Mouse (Mus musculus) gastrocnemius, postnatal 36 days (tissue): Measurements from ENCODE around the gene G3bp1. TPM values are rescaled to one million over a fixed set of nuclear protein-coding genes. Genes with fewer than 3 reads are reported as not detected.
A peak's percentile ranks its signal among the peaks of the same experiment; 100 is the strongest.

ENCODE experiments used
- DNase-seq, 2 experiments: peaks; one replicate each; pipeline ENCODE4 v3.0.0; 2022
- intact Hi-C: fragments of 180-260 bp; cut with DNase I; formaldehyde crosslinking; loops from one replicate; pipeline ENCODE4 v1.15.1; 2025
- total RNA-seq, 2 experiments: library from RNA; stranded (reverse); gene quantifications; 2 replicates each; pipeline ENCODE4 v1.2.3; 2021

Gene G3bp1
- total RNA-seq, 2 experiments from 2014 or later = 46.1 to 48.5 TPM

DNA sequence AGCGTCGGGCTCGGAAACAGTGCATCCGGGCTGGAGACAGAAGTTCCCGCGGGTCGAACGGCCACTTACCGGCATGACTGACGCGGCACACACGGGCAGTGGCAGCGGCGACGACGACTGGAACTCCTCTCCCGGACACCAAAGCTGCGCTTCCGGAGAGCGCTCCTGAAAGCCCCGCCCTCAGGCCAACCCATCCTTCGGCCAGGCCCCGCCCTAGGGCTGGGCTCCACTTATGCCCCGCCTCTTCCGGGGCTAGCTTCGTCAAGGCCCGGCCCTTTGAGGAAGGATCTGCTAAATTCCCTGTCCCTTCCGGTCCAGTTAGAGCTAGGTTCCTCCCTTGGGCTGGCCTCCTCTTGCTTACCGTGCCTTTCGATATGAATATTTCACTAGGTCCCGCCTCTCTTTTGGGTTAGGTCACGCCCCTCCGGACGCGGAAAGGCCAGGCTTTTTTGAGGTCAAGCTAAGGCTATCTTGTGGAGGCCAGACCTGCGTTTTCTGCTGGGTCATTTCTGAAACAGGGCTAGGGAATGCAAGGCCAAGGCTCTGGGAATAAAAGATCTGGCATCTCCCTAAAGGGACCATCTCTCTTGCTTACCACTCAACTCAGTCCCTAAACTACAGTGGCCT, 8.4 kb upstream of the G3bp1 start, which contains the start of gene Atox1:
Gene Atox1, minus strand, starts transcription at position 221 of the 627 bp plus-strand sequence.
- intact Hi-C loops = no loop called here
- peak; percentile 91 to 93 for DNase-seq

DNA sequence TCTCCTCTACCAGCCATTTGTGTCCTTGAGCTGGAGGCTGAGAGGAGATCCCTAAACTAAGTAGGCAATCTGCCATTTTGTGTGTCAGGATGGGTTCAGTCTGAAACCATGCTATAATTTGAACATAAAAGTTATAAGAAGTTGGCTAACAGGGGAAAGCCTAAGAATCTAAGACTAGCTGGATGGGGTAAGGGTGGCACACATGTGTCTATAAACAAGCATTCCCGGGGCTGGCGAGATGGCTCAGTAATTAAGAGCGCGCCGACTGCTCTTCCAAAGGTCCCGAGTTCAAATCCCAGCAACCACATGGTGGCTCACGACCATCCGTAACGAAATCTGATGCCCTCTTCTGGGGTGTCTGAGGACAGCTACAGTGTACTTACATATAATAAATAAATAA, 7.3 kb upstream of the G3bp1 start:
- intact Hi-C loops = no loop called here

DNA sequence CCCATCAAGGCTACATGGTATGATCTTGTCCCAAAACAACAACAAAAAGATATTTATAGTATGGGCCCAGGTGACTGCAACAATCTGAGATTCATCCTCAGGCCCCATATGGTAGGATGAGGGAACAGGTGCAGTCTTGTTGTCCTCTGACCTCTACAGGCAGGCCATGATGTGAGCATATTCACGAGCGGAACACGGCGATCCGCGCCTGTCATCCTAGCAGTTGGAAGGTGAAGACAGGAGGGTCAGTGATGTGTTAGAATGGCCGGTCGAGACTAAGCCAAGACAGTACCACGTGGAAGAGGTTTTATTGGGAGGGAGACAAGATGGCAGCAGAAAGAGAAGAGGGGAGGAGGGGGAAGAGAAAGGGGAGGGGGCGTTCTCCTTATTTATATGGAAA, 4.8 kb upstream of the G3bp1 start:
- no peak for DNase-seq
- intact Hi-C loops = no loop called here

More for the DNA sequence above, 7.3 kb upstream of the G3bp1 start:
- DNase-seq = no peak

DNA sequence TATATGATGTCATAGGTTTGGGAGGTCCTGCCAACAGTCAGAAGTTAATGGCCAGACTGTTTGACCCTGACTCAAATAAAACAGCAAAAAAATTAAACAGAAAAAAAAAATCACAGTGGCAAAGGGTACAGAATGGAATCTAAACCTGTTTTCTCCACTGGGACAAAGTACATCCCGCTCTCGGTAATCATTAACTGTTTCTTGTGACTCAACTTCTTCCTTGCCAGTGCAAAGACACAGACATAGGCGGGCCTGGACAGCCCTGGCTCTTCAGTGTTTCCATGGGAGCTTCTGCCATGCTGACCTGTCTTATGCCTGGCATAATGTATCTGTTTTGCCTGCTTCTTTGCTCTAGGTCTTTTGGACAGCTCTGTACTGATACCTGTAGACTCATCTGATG, 4.3 kb upstream of the G3bp1 start:
- no peak for DNase-seq
- intact Hi-C loops = no loop called here

DNA sequence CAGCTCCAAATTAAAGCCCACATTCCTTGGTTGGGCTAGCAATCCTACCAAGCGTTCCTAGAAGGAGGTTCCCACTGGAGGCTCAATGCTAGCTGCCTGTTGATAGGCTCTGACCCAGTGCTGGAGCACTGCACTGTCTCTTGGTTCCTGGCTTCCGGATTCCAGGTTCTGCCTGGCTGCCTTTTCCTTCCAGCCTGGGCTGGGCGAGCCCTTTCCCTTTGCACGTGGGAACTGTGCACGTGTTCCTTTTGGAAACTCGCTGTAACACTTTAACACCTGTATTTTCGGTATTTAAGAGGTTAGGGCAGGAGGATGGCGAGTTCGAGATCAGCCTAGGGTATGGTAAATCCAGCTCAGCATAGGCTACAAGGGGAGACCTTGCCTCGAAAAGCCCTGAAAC, 1.5 kb upstream of the G3bp1 start:
- intact Hi-C loops = no loop called here
- DNase-seq = no peak

DNA sequence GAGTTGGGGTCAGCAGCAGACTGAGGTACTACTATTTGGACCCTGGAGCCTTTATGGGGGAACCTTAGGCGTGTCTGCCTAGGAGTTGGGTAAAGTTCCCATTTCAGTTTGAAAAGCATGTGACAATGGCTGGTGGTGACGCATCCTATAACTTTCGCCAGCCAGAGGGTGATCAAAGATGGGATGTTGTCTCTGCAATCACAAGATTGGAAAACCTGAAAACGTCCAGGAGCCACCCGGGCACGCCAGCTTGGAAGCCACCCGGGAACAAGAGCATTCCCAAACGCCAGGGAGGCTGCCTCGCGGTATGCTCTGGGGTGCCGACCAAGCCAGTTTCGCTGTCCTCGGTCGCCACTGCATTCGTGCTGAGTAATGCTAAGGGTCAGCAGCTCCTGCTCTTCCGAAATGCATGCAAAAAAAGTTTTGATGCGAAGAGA, 856 bp upstream of the G3bp1 start:
- no peak for DNase-seq
- intact Hi-C loops = no loop called here

DNA sequence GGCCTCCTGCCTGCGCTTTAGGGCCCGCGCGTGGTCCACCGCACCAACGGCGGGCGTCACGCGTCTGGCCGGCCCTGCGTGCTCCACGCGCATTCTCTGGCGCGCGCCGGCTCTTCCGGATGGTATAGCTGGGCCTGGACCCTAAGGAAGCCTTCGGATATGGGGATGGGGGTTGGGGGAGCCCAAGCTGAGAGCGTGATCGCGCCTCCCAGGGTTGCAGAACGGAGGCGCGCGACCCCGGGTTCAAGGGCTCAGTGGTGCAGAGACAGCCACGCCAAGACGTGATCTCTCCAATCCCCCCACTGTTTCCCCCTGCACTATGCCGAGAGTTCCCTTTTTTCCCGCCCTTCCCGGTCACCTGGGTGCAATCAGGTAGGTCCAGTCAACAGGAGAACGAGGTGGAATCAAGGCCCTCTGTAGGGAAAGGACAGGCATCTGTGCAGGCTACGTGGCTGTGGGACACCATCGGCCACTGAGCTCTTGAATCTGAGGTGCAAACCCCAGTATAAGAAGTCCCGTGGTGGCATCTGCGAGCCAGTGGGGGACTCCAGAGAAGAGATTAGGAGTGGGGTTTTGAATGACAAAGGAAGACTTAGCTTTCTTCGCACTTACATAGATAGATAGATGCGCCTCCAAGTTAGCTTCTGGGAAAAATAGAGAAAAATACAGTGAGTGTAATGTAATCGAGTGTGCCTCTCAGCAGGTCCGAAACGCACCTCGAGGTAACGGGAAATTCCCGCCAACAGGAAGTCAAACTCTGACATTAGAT, 622 bp downstream of the G3bp1 start:
- no peak for DNase-seq
- intact Hi-C loops = no loop called here

DNA sequence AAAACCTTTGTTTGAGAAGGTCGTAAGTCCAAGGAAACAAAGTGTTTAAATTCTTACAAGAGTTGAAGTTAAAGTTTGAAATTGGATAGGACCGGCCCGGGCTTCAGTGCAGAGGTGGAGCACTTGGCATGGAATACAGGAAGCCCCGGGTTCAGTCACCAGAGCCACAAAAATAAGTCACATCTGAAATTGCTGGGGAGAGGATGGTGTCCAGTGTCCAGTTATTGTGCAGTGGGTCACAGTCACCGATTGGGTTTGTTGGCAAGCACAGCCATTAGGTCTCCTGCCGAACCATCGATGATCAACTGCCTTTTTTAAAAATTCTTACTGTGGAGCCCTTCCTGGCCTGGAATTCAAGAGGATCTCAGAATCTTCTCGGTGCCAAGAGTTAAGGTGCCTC, 1.3 kb downstream of the G3bp1 start:
- intact Hi-C loops = no loop called here
- DNase-seq = no peak

DNA sequence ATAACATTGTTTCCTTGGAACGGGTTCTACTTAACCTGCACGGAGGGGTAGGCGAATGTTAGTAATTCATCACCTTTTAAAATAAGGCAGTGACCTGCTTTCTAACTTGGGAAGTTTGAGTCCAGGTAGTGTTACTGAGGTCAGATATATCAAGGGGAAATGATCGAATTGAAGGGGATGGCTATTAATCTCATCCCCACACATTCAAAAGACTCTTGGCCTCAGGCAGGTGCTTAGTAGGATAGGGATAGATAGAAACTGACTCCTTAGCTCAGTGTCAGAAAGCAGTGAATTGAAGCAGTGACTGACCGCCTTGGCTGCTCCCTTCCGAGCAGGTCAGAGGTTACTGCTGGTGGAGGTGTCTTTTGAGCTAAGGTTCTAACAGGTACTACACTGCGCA, 2.0 kb downstream of the G3bp1 start:
- no peak for DNase-seq
- intact Hi-C loops = no loop called here

DNA sequence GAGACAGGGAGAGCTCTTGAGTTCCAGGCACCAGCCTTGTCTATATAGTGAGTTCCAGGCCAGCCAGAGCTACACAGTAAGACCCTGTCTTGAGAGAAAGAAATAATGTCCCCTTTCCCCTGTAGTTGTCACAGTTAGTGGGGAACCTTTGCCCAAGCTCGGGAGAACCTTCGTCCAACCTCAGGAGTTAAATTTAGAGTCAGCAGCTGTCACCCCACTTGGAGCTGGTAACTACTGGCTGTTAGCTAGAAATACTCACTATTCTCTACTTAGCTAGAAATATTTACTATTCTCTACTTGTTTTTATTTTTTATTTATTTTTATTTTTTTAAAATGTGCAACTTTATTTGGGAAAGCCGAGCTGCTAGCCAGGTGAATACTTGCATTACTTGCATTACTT, 3.7 kb downstream of the G3bp1 start:
- DNase-seq = no peak
- intact Hi-C loops = no loop called here

DNA sequence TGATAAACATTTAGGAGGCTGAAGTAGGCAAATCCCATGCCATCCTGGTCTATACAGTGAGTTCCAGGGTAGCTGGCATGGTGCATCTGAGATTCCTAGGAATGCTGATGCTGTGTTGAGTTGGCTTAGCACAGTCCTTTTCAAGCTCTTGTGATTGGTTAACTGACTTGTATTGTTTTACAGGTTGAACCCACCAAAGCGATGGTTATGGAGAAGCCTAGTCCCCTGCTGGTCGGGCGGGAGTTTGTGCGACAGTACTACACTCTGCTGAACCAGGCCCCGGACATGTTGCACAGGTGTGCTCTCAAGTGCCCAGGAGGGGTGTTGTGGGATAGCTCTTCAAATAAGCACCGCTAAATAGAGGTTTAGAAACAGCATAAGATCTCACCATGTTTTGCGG, 16.0 kb downstream of the G3bp1 start:
- no peak for DNase-seq
- intact Hi-C loops = no loop called here

DNA sequence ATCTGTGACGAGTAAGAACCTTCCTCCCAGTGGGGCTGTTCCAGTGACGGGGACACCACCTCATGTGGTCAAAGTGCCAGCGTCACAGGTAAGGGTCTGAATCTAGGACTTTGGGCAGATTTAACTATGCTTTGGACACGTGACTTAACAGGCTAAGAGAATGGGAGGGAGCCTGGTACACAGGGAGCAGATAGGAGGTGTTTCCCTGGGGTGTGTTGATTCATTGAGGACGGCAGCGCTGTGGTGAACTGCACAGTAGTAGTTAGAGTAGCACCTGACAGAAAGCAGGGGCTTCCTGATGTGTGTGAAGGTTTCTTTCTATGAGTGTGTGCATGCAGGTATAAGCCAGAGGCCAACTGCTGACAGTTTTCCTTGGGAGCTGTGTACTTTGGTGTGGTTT, 26.7 kb downstream of the G3bp1 start:
- intact Hi-C loops = no loop called here
- no peak for DNase-seq

DNA sequence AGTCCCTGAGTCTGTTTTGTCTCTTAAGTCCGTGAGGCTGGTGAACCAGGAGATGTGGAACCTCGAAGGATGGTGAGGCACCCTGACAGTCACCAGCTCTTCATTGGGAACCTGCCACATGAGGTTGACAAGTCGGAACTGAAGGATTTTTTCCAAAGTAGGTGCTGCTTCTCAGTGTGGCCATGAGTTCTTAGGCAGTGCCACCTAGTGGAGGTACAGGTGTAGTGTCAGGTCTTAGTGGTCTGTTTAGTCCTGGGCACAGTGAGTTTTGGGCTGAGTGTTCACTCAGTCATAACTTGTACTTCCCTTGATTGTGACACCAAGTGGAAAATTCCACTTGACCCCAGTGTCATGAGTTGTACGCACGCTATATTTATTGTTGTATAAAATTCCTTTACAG, 28.4 kb downstream of the G3bp1 start:
- no peak for DNase-seq

DNA sequence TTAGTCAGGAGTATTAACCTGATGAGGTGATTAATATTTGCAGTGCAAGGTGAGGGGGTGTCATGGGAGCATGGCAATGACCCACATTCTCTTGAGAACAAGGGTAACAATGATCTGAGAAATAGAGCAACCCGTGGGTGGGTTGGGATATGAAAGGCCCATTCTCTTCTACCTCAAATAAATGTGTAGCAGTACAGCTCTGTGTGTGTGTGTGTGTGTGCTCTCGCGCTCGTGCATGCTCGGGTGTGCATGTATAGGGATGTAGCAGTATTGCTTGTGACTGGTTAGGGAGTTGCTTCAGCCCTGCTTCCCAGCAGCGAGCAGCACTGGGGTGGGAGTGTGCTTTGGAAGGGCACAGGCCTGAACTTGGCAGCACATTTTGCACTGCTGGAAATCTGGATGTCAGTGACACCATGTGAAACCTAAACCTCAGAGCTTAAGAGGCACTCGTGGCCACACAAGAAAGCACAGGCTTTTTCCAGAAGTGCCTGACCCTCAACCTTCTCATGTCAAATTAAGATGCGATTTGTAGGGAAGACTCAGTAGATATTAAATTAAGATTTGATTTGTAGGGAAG, 32.6 kb downstream of the G3bp1 start:
- DNase-seq = peak; percentile 31 to 42

More for the DNA sequence above, 28.4 kb downstream of the G3bp1 start:
- intact Hi-C loops = no loop called here

DNA sequence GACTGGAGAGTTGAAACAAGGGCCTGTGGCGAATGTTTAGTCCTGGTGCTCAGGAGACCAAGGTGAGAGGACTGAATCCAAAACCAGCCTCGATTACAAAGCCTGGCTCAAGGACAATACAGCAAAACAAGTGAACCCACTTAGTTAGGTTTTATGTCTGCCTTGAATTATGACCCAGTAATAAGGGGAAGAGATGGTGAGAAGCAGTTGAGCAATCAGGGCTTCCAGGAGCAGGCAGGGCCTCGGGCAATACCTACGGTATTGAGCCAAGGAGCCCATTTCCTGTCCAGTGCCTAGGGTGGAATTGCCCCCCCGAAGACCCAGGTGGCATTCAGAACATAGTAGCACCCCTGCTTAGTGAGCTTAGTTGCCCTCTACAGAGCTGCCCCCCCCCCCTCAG, 33.4 kb downstream of the G3bp1 start:
- no peak for DNase-seq
- intact Hi-C loops = no loop called here

More for the DNA sequence above, 32.6 kb downstream of the G3bp1 start:
- intact Hi-C loops = no loop called here

DNA sequence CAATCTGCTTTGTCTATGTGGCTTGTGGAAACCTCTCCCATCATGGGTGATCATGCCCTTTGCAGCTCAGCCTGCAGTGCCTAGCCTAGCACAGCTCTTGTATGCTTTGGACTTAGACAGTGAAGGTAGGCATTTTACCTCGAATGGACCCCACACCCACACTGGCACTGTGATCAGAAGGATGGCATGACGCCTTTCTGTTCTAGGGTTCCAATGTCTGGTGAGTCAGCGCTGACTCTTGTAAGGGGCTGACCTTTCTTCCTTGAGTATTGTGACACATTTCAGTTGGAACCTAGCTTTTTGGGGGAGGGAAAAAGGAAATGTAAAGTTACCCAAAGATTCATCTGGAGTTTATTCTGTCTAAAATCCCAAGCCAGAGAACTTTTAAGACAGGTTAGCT, 36.0 kb downstream of the G3bp1 start:
- no peak for DNase-seq
- intact Hi-C loops = no loop called here

DNA sequence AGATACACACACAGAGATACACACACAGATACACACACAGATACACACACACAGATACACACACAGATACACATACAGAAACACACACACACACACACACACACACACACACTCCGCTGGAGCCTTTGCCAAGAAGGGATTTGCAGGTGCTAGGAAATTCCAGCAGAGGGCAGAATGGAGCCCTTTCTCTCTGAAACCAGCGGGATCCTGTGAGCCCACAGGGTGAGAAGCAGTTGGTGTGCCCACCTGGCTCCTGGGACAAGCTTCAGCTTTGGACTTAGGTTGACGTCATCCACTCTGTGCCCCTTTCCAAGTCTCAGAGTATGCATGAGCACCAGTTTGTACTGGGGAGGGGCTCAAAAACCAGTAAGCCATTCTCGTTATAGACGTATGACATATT, 41.9 kb downstream of the G3bp1 start:
- intact Hi-C loops = no loop called here
- no peak for DNase-seq

DNA sequence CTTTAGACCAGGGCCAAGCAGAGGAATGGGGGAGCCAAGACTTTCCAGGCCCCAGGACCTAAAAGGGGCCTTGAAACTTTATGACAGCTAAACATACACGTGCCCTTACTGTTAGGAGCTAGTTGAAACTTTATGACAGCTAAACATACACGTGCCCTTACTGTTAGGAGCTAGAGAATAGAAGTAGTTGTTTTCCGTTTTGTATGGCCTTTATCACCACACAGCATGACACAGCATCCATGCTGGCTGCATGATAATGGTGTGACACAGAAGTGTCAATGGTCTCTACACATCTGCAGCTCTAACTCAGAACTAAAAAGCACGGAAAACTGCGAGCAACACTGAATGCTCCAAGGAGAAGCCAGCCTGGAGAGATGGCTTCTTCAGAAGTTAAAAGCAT, 48.2 kb downstream of the G3bp1 start:
- DNase-seq = no peak
- intact Hi-C loops = loop anchor here (5.0 kb wide), 1 partner anchor 475 kb away; no protein-coding TSS in a partner anchor

DNA sequence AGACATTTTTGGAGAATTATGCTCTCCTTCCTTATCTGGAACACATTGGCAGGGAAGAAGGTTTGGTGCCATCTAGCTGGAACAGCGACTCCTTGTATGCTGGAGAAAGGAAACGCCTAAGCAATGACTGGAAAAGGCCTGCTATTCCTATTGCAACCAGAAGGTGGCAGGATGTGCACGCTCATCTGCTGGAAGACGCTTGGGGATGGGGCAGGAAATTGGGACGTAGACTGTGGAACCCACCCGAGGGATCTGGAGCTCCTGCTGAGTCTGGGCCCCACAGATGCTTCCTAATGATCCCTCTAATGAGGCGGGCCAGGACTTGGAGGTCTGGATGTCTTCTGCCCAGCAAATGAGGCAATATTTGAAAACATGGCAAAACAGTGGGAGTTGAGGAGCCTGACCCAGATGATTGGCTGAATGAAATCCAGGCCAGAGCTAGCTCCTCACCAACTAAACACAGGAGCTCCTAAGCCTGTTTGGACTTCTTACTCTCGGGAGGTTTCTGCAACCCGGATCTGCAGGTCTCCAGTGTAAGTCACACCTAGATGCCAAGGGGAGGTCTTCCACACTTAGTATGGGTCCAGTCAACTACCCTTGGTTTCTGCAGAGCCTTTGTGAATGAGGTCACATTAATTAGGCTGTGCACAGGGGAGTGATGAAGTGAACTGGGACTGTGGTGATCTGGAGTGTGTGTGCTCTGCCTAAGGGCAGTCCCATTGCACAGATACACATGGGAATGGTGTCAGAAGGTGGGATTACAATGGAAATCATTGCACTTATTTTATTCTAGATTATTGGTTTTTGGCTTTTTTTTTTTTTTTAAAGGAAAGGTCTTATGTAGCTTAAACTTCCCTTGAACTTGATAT, 49.6 kb downstream of the G3bp1 start:
- intact Hi-C loops = loop anchor here (5.0 kb wide), 1 partner anchor 473 kb away; no protein-coding TSS in a partner anchor
- peak in 1 of 2 experiments; percentile 12 for DNase-seq

DNA sequence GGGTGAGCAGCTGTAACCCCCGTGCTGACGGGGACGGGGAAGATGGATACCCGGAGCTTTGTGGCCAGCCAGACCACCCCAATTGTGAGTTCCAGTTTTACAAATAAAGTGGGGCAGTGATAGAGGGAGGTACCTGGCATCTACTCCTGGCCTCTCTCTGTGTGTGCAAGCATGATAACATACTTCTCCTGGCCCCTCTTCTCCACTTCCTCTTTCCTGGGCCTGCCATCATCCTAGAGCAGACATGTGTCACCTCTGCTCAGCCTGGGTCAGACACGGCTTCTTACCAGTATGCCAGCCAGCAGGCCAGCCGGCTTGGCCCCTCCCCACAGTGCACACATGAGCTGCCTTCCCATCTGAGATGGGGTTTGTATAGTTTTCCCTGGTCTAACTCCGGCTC, 61.3 kb downstream of the G3bp1 start:
- no peak for DNase-seq
- intact Hi-C loops = no loop called here

DNA sequence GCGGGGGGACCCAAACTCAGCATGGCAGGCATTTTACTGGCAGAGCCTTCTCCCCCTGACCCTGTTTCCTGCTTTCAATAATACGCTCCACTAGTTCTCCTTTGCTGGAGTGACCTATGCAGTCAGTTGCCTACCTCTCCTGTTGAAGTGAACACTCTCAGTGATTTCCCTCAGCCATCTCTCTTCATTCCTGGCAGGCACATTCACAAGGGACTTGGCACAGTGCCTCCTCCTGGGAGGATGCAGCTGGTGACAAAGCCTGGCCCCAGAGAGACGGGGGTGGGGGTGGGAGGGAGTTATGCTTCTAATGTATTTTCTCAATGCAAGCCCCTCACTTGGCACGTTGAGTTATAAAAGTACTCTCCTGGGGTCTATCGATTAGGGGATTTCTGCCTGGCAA, 63.9 kb downstream of the G3bp1 start:
- intact Hi-C loops = no loop called here

More for the DNA sequence above, 63.9 kb downstream of the G3bp1 start:
- no peak for DNase-seq
